ENCODE assay signal across 10 mouse cellular contexts in genomic region chr9:69790562-69790961, GRCm38 (mm10). TPM values are rescaled to one million over a fixed set of nuclear protein-coding genes. Genes with fewer than 3 reads are reported as not detected.
A peak's percentile ranks its signal among the peaks of the same experiment; 100 is the strongest.
DNase-seq lines count a peak whose midpoint lies in the region; ATAC-seq and TF ChIP-seq lines count a peak whose summit lies in the region.
"Had no signal": no experiment of that assay in that cellular context is flagged by ENCODE, and none has a peak within 500 bp of the region (broad histone marks: within the 10 kb centered on the region; RNA-seq: fewer than 3 reads in every experiment).

No protein-coding gene starts in this region.

- no peaks in the 10 kb centered on the region for H3K27me3 ChIP-seq in intestine, postnatal 0 days (replicated peaks; ENCODE audit: control insufficient read depth, insufficient read depth, low read length)
- no peaks in the 10 kb centered on the region for H3K27me3 ChIP-seq in intestine, embryonic 15.5 days (replicated peaks)
- H3K27me3 ChIP-seq in limb, embryonic 11.5 days (ENCODE audit: control insufficient read depth, insufficient read depth, low read length), result no peaks in the 10 kb centered on the region
- no peaks in the 10 kb centered on the region for H3K27me3 ChIP-seq in forebrain, embryonic 14.5 days (replicated peaks; ENCODE audit: control insufficient read depth, insufficient read depth, low read length)

- no peak overlapping the region for H3K27ac ChIP-seq in intestine, postnatal 0 days (ENCODE audit: low read depth, low read length)
- H3K27ac ChIP-seq in intestine, embryonic 15.5 days, result no peak overlapping the region
- H3K27ac ChIP-seq in limb, embryonic 11.5 days (replicated peaks; ENCODE audit: low read depth, low read length), result no peak overlapping the region
- no peak overlapping the region for H3K27ac ChIP-seq in forebrain, embryonic 14.5 days (ENCODE audit: low read depth, low read length)

- H3K4me2 ChIP-seq in intestine, postnatal 0 days (replicated peaks; ENCODE audit: low read depth), result no peak overlapping the region
- H3K4me2 ChIP-seq in intestine, embryonic 15.5 days (replicated peaks), result no peak overlapping the region
- H3K4me2 ChIP-seq in limb, embryonic 11.5 days (ENCODE audit: low read depth, severe bottlenecking), result no peak overlapping the region
- H3K4me2 ChIP-seq in forebrain, embryonic 14.5 days (ENCODE audit: low read length), result no peak overlapping the region

- DNase-seq in urinary bladder, postnatal 14 days (ENCODE audit: low spot score), result peak; percentile 5
- DNase-seq in urinary bladder, adult 18-20 months (ENCODE audit: low spot score in 2 of 2), result no peak
- DNase-seq in limb, embryonic 11.5 days (ENCODE audit: low spot score), result peak; percentile 69
- no peak for DNase-seq in layer of hippocampus, adult 9-11 months
- no peak for DNase-seq in forebrain, embryonic 14.5 days (ENCODE audit: low spot score)

- TF ChIP-seq CTCF in intestine, postnatal 0 days (IDR thresholded peaks at IDR 0.05; ENCODE audit: low read depth), result peak; percentile 54

- no peak overlapping the region for H3K4me3 ChIP-seq in intestine, postnatal 0 days (ENCODE audit: low read depth, low read length)
- H3K4me3 ChIP-seq in intestine, embryonic 15.5 days (replicated peaks), result no peak overlapping the region
- H3K4me3 ChIP-seq in limb, embryonic 11.5 days (ENCODE audit: low read depth, low read length), result no peak overlapping the region
- no peak overlapping the region for H3K4me3 ChIP-seq in forebrain, embryonic 14.5 days (ENCODE audit: low read depth, low read length)

- H3K36me3 ChIP-seq in intestine, postnatal 0 days (ENCODE audit: control insufficient read depth, insufficient read depth), result no peaks in the 10 kb centered on the region
- no peaks in the 10 kb centered on the region for H3K36me3 ChIP-seq in intestine, embryonic 15.5 days
- H3K36me3 ChIP-seq in limb, embryonic 11.5 days (ENCODE audit: control insufficient read depth, insufficient read depth, low read length), result no peaks in the 10 kb centered on the region
- H3K36me3 ChIP-seq in forebrain, embryonic 14.5 days (ENCODE audit: control insufficient read depth, insufficient read depth, low read length), result no peaks in the 10 kb centered on the region

- H3K9me3 ChIP-seq in intestine, postnatal 0 days (ENCODE audit: control insufficient read depth), result no peaks in the 10 kb centered on the region
- no peaks in the 10 kb centered on the region for H3K9me3 ChIP-seq in intestine, embryonic 15.5 days
- no peaks in the 10 kb centered on the region; the same call in 1 of the 2 replicates for H3K9me3 ChIP-seq in limb, embryonic 11.5 days (ENCODE audit: control insufficient read depth, low read length)
- H3K9me3 ChIP-seq in forebrain, embryonic 14.5 days (replicated peaks; ENCODE audit: control insufficient read depth, low read length), result no peaks in the 10 kb centered on the region

- 57% methylated on average over 7 of the region's 7 CpGs for WGBS in intestine, postnatal 0 days
- 64% methylated on average over 7 of the region's 7 CpGs for WGBS in intestine, embryonic 15.5 days
- 64% methylated on average over 7 of the region's 7 CpGs for WGBS in limb, embryonic 11.5 days
- 54% methylated on average over 7 of the region's 7 CpGs for WGBS in forebrain, embryonic 14.5 days

- H3K4me1 ChIP-seq in intestine, postnatal 0 days (replicated peaks; ENCODE audit: control insufficient read depth, insufficient read depth, low read length), result no peaks in the 10 kb centered on the region
- no peaks in the 10 kb centered on the region for H3K4me1 ChIP-seq in intestine, embryonic 15.5 days (replicated peaks)
- H3K4me1 ChIP-seq in limb, embryonic 11.5 days (ENCODE audit: control insufficient read depth, insufficient read depth, low read length), result no peaks in the 10 kb centered on the region
- no peaks in the 10 kb centered on the region for H3K4me1 ChIP-seq in forebrain, embryonic 14.5 days (ENCODE audit: control insufficient read depth, insufficient read depth, low read length)

- no peak overlapping the region for H3K9ac ChIP-seq in intestine, postnatal 0 days (ENCODE audit: low read depth, low read length)
- H3K9ac ChIP-seq in intestine, embryonic 15.5 days, result no peak overlapping the region
- H3K9ac ChIP-seq in limb, embryonic 11.5 days (ENCODE audit: low read length), result no peak overlapping the region
- H3K9ac ChIP-seq in forebrain, embryonic 14.5 days (ENCODE audit: low read length), result no peak overlapping the region

- ATAC-seq in intestine, postnatal 0 days, result no peak
- no peak for ATAC-seq in intestine, embryonic 15.5 days
- ATAC-seq in limb, embryonic 11.5 days (ENCODE audit: insufficient number of reproducible peaks, low FRiP score, low TSS enrichment, low read depth), result no peak
- ATAC-seq in forebrain, embryonic 14.5 days, result no peak
- no peak for ATAC-seq in monocyte, adult 5-6 weeks (replicated peaks; ENCODE audit: insufficient number of reproducible peaks, low FRiP score, low TSS enrichment, poor library complexity, severe bottlenecking)

RNA-seq across cellular contexts. Expression of gene Foxb1, which starts 29.8 kb away (rescaled TPM):
- not detected in 2 replicates for polyA plus RNA-seq in intestine, postnatal 0 days (2015; fragmentation: Nextera tagmentation; extraction: Ambion mirVana)
- polyA plus RNA-seq in intestine, embryonic 15.5 days (2015; fragmentation: Nextera tagmentation; extraction: Ambion mirVana), result not detected in 2 replicates
- 0.06 and 0.09 TPM in 2 replicates for polyA plus RNA-seq in limb, embryonic 11.5 days (2014; fragmentation: Nextera tagmentation; extraction: Ambion mirVana)
- 2.2 and 2.5 TPM in 2 replicates for polyA plus RNA-seq in forebrain, embryonic 14.5 days (2014; fragmentation: Nextera tagmentation; extraction: Ambion mirVana)
- total RNA-seq in monocyte, adult 5-6 weeks (2017), result not detected in 3 replicates
- total RNA-seq: adrenal gland, postnatal 36 days; megakaryocyte, adult 5-6 weeks had no signal

Comparison
In these comparisons a context has a peak if more than half of its experiments do, and no peak if none do; other contexts are left out.
1. DNase-seq: peak in urinary bladder, postnatal 14 days (single experiment) and limb, embryonic 11.5 days (single experiment); none in urinary bladder, adult 18-20 months (0 of 2), layer of hippocampus, adult 9-11 months (single experiment) and forebrain, embryonic 14.5 days (single experiment).